Mouse (Mus musculus) ES-E14 (cell line): Measurements from ENCODE around the gene Pax3.

Experiments used
- CHD2 ChIP-seq: IDR thresholded peaks from 2 replicates; pipeline ENCODE4 v1.6.1; 2014; ENCODE audit warnings: mild to moderate bottlenecking, low read depth, low read length, inconsistent platforms
- HCFC1 ChIP-seq: IDR thresholded peaks from 2 replicates; pipeline ENCODE4 v1.6.1; 2012; ENCODE audit warnings: low read length, inconsistent platforms, borderline replicate concordance; ENCODE audit not compliant: insufficient read depth
- MAFK ChIP-seq: IDR thresholded peaks from 2 replicates; pipeline ENCODE4 v1.6.1; 2014; ENCODE audit warnings: mild to moderate bottlenecking, low read depth, low read length, inconsistent platforms; ENCODE audit not compliant: insufficient read depth
- ZC3H11A ChIP-seq: IDR thresholded peaks from 2 replicates; pipeline ENCODE4 v1.6.1; 2012; ENCODE audit warnings: low read depth, mild to moderate bottlenecking, inconsistent platforms, low read length, borderline replicate concordance
- ZNF384 ChIP-seq: IDR thresholded peaks from 2 replicates; pipeline ENCODE4 v1.6.1; 2012; ENCODE audit warnings: low read depth, low read length, inconsistent platforms

- TF ChIP-seq ZC3H11A (no peak), ZNF384 (no peak), CHD2 (no peak), HCFC1 (no peak), MAFK (no peak)
Observed at GRCm38 (mm10) chr1:78189016-78189415, 7.9 kb downstream of the Pax3 start.
